Mouse (Mus musculus): ENCODE results near the gene A830031A19Rik. TPM values are rescaled to one million over a fixed set of nuclear protein-coding genes. Genes with fewer than 3 reads are reported as not detected.

The A830031A19Rik gene
- polyA plus RNA-seq, 2 experiments = not detected

- ATAC-seq (ENCODE audit: low FRiP score, low read depth) (no peak), DNase-seq (ENCODE audit: low spot score) (no peak)
- peaks cover 70% of the 10 kb centered on the region for H3K4me1 ChIP-seq (ENCODE audit: control insufficient read depth, insufficient read depth, low read length)
- H3K27me3 ChIP-seq (ENCODE audit: control insufficient read depth, insufficient read depth, low read length) = no peaks in the 10 kb centered on the region
- no peak overlapping the region for H3K4me2 ChIP-seq (replicated peaks; ENCODE audit: low read depth, low read length, severe bottlenecking)
- TF ChIP-seq POLR2A (IDR thresholded peaks at IDR 0.05; ENCODE audit: borderline replicate concordance, extremely low read depth, insufficient read depth, insufficient read length) = no peak
- no peak overlapping the region for H3K9ac ChIP-seq (ENCODE audit: low read depth, low read length, severe bottlenecking)
- no peaks in the 10 kb centered on the region for H3K9me3 ChIP-seq (ENCODE audit: control insufficient read depth, low read length)
- no peak overlapping the region for H3K27ac ChIP-seq (replicated peaks; ENCODE audit: low read depth, low read length)
- no peak overlapping the region for H3K4me3 ChIP-seq (replicated peaks; ENCODE audit: low read length)
- peaks cover 4% of the 10 kb centered on the region; the same call in 1 of the 2 replicates for H3K36me3 ChIP-seq (ENCODE audit: control insufficient read depth, insufficient read depth, low read length)
- WGBS = 55% methylated on average over 4 of the region's 4 CpGs
Measured at GRCm38 (mm10) chr11:24100449-24101070, 25.7 kb upstream of the A830031A19Rik start.

DNA sequence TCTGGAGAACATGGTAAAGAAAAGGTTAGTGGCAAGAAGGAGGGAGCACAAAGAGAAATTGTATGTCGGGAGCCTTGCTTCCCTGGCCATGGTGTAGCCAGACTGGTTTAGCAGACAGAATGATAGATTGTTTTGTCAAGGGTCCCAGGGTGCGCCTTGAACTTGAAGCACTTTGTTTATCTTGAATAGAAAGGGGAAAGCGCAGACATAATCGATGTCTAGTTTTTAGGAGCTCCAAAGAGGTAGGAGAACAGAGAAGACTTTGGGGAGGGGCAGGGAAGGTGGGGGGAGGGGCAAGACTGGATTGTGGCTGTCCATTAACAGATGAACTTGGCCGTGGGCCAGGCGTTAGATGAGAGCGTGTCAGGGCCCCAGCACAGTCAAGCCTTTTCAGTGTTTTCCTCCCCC lies 25.0 kb upstream of the A830031A19Rik start:
- H3K36me3 ChIP-seq (ENCODE audit: control insufficient read depth, insufficient read depth, low read length) = peaks cover 4% of the 10 kb centered on the region; the same call in 1 of the 2 replicates
- DNase-seq (ENCODE audit: low spot score) (peak; percentile 68), ATAC-seq (ENCODE audit: low FRiP score, low read depth) (no peak)
- no peaks in the 10 kb centered on the region for H3K9me3 ChIP-seq (ENCODE audit: control insufficient read depth, low read length)
- 0 out of 2 replicates have a peak overlapping the region, but pooled peaks have one; percentile 13 for H3K4me3 ChIP-seq (replicated peaks; ENCODE audit: low read length)
- no peaks in the 10 kb centered on the region for H3K27me3 ChIP-seq (ENCODE audit: control insufficient read depth, insufficient read depth, low read length)
- no peak overlapping the region for H3K9ac ChIP-seq (ENCODE audit: low read depth, low read length, severe bottlenecking)
- peaks cover 76% of the 10 kb centered on the region for H3K4me1 ChIP-seq (ENCODE audit: control insufficient read depth, insufficient read depth, low read length)
- WGBS = 31% methylated on average over 7 of the region's 7 CpGs
- peak overlapping the region; percentile 14; the same call in 1 of the 2 replicates for H3K27ac ChIP-seq (replicated peaks; ENCODE audit: low read depth, low read length)
- no peak for TF ChIP-seq POLR2A (IDR thresholded peaks at IDR 0.05; ENCODE audit: borderline replicate concordance, extremely low read depth, insufficient read depth, insufficient read length)
- peak overlapping the region; percentile 34 for H3K4me2 ChIP-seq (replicated peaks; ENCODE audit: low read depth, low read length, severe bottlenecking)

DNA sequence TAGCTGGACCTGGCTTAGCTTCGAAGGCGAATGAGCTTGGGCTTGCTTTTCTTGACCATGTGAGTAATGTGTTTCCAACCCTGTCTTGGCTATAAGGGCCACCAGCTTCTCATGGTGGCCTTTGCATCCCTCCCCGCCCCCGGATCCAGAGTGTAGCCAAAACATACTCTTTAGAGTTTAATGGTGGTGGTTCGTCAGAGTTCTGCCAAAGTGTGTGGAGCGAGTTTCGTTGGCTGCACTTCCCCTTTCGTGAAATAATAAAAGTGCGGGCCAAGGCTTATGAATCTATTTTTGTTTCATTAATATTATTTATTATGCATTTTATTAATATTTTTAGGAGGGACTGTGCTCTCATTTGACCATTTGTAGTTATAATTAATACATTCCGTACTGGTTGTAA lies 24.4 kb upstream of the A830031A19Rik start:
- Histone ChIP-seq H3K4me1 (ENCODE audit: control insufficient read depth, insufficient read depth, low read length) (peaks cover 82% of the 10 kb centered on the region), H3K4me2 (replicated peaks; ENCODE audit: low read depth, low read length, severe bottlenecking) (peak overlapping the region; percentile 23; the same call in 1 of the 2 replicates), H3K4me3 (replicated peaks; ENCODE audit: low read length) (no peak overlapping the region), H3K9ac (ENCODE audit: low read depth, low read length, severe bottlenecking) (no peak overlapping the region), H3K27ac (replicated peaks; ENCODE audit: low read depth, low read length) (peak overlapping the region; percentile 33; the same call in 1 of the 2 replicates), H3K9me3 (ENCODE audit: control insufficient read depth, low read length) (no peaks in the 10 kb centered on the region), H3K36me3 (ENCODE audit: control insufficient read depth, insufficient read depth, low read length) (peaks cover 9% of the 10 kb centered on the region; the same call in 1 of the 2 replicates), H3K27me3 (ENCODE audit: control insufficient read depth, insufficient read depth, low read length) (no peaks in the 10 kb centered on the region)
- no peak for TF ChIP-seq POLR2A (IDR thresholded peaks at IDR 0.05; ENCODE audit: borderline replicate concordance, extremely low read depth, insufficient read depth, insufficient read length)
- WGBS = 49% methylated on average over 10 of the region's 10 CpGs
- DNase-seq (ENCODE audit: low spot score) (no peak), ATAC-seq (ENCODE audit: low FRiP score, low read depth) (peak; percentile 18; the same call in 1 of the 2 replicates)

- 39% methylated on average over 3 of the region's 3 CpGs for WGBS
- 0 out of 2 replicates have a peak overlapping the region, but pooled peaks have one; percentile 33 for H3K27ac ChIP-seq (replicated peaks; ENCODE audit: low read depth, low read length)
- peaks cover 9% of the 10 kb centered on the region; the same call in 1 of the 2 replicates for H3K36me3 ChIP-seq (ENCODE audit: control insufficient read depth, insufficient read depth, low read length)
- no peaks in the 10 kb centered on the region for H3K9me3 ChIP-seq (ENCODE audit: control insufficient read depth, low read length)
- H3K4me3 ChIP-seq (replicated peaks; ENCODE audit: low read length) = no peak overlapping the region
- peaks cover 86% of the 10 kb centered on the region for H3K4me1 ChIP-seq (ENCODE audit: control insufficient read depth, insufficient read depth, low read length)
- peak overlapping the region; percentile 23; the same call in 1 of the 2 replicates for H3K4me2 ChIP-seq (replicated peaks; ENCODE audit: low read depth, low read length, severe bottlenecking)
- DNase-seq (ENCODE audit: low spot score) (no peak), ATAC-seq (ENCODE audit: low FRiP score, low read depth) (no peak)
- TF ChIP-seq POLR2A (IDR thresholded peaks at IDR 0.05; ENCODE audit: borderline replicate concordance, extremely low read depth, insufficient read depth, insufficient read length) = no peak
- no peaks in the 10 kb centered on the region for H3K27me3 ChIP-seq (ENCODE audit: control insufficient read depth, insufficient read depth, low read length)
- no peak overlapping the region for H3K9ac ChIP-seq (ENCODE audit: low read depth, low read length, severe bottlenecking)
Measured at GRCm38 (mm10) chr11:24098662-24099061, 23.8 kb upstream of the A830031A19Rik start.

DNA sequence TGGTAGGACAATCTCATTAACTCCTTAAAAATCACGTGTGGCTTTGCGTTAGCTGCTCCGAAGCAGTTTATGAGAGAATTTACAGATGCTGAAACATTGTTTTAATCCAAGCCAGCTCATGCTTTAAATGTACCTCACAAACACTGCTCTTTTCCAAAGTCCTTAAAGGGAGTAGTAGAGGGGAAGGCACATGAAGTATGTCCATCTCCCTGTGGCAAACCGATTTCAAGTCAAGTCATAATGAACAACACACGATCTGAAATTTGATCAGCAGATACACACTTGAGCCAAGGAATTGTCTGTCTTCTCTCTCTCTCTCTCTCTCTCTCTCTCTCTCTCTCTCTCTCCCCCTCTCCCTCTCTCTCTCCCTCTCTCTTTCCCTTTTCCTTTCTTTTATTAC lies 23.2 kb upstream of the A830031A19Rik start:
- no peak for TF ChIP-seq POLR2A (IDR thresholded peaks at IDR 0.05; ENCODE audit: borderline replicate concordance, extremely low read depth, insufficient read depth, insufficient read length)
- WGBS = 23% methylated on average over 5 of the region's 5 CpGs
- H3K27me3 ChIP-seq (ENCODE audit: control insufficient read depth, insufficient read depth, low read length) = no peaks in the 10 kb centered on the region
- H3K4me2 ChIP-seq (replicated peaks; ENCODE audit: low read depth, low read length, severe bottlenecking) = no peak overlapping the region
- peaks cover 12% of the 10 kb centered on the region for H3K36me3 ChIP-seq (ENCODE audit: control insufficient read depth, insufficient read depth, low read length)
- H3K4me1 ChIP-seq (ENCODE audit: control insufficient read depth, insufficient read depth, low read length) = peaks cover 83% of the 10 kb centered on the region
- no peak overlapping the region for H3K4me3 ChIP-seq (replicated peaks; ENCODE audit: low read length)
- no peak overlapping the region for H3K27ac ChIP-seq (replicated peaks; ENCODE audit: low read depth, low read length)
- H3K9me3 ChIP-seq (ENCODE audit: control insufficient read depth, low read length) = no peaks in the 10 kb centered on the region
- ATAC-seq (ENCODE audit: low FRiP score, low read depth) (no peak), DNase-seq (ENCODE audit: low spot score) (peak; percentile 10)
- no peak overlapping the region for H3K9ac ChIP-seq (ENCODE audit: low read depth, low read length, severe bottlenecking)
